Mouse (Mus musculus): Measurements from ENCODE around the gene Zfp69.

- no peak for TF ChIP-seq EP300 (IDR thresholded peaks at IDR 0.05; ENCODE audit: low read depth)
- peak; percentile 58 for TF ChIP-seq CTCF (IDR thresholded peaks at IDR 0.05; ENCODE audit: low read depth)
These were observed 18.1 kb upstream of the Zfp69 start for GRCm38 (mm10) chr4:120969382-120970146.

Data from heart, postnatal 0 days (tissue).